Mouse (Mus musculus) cerebellum, adult 9-11 months (tissue): ENCODE results near the gene Pomp.

ENCODE experiments used
- DNase-seq: peaks from one replicate; pipeline ENCODE4 v3.0.0; 2022

Gene Pomp

DNA sequence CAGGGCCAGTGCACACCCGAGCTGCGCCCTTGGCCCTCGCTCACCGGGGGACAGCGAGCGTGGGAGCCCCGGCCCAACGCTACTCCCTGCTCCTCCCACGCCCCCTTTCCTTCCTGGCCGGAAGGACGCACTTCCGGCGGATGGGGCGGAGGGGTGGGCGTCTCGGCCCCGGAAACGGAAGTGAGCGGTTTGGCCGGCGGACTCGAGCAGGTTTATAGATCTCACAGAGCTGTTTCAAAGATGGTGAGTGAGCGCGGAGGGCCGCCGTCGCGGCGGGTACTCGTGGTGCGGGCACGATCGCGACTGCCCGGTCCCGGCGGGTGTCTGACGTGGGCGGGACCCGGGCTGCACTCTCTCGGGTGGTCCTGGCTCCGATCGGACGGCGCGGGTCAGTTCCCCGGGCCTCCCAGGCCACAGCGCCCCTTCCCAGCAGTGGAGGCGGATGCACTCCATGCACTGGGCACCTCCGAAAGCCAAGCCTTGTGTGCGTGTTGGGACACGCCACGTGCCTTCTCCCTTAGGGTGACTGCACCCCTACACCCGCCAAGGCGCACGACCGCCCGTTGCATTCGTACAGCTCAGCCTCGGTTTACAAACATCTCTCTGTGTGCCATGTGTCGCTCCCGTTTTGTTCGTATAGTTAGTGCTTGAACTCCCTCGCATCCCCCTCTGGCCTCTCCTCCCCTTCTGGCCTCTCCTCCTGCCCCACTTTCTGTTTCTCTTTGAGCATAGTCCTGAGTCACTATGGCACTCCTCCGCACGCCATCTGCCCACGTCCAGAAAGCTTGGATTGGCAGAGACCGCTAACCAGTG lies at the start of gene Pomp:
Gene Pomp, plus strand, starts transcription at position 13 of the 813 bp plus-strand sequence.
- peak; percentile 85 for DNase-seq

DNA sequence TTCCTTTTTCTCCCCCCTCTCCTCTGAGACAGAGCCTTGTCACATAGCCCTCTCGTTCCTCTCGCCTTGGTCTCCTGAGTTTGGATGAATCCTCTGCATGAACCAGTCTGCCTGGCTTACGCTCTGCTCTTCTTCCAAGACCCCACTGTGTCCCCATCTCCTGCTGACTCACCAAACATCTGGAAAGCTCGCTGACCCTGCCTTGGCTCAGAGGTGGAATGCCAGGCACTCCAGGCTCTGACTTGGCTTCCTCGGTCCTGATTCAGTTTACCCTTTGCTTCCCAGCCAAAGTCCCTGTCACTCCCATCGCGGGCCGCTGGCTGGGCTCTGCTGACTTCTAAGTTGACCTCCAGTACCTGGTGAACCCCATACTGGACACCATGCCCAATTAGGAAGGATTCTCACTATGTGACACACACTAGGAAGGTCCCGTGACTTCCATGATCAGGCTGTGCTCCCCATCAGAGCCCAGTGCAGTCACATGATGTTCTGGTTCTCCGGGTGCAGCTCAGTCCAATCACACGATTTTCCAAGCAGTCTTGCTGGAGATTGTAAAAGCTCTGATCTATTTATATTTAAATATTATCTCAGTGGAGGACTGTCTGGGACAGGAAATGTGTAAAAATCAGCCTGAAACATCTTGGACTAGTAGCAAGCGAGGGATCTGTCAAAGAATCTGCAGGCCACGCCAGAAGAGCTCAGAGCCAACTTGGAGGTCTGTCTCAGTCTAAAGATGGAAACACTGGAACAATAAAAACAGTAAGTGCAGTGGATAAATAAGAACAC lies 47.8 kb upstream of the Pomp start:
- DNase-seq = no peak

DNA sequence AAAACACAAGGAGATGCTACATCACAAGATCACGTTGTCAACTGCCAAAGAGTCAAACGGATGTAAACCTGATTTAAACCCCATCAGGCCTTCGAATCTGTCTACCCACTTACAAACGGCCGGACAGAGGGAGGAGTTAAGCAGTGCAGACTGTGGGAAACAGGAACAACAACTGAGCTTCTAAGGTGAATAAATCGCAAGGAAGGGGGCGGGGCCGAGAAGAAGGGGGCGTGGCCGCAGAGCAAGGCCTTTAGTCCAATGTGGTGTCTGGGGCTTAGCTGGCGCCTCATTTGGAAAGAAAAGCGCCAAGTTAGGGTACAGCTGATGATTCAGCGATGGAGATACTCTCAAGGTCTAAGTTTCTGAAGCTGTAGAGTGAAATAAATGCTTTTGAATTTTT lies 45.3 kb upstream of the Pomp start:
- no peak for DNase-seq

DNA sequence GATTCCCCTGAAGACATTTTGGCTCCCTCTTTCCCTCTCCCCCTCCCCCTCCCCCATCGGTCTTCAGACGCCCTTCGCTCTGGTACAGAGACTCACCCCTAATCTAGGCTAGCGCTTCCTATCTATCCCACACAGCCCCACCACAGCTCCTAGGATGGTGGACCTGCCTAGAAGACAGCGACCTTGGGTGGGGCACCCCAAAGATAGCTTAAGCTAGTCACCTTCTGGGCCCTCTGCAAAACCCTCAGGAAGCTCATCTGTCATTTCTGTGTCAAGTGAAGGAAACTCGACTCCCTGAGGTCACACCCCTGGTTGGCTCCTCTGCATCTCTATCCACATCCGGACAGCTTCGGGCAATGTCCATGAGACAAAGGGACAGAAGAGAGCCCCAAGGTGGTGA lies 44.7 kb upstream of the Pomp start:
- no peak for DNase-seq

DNA sequence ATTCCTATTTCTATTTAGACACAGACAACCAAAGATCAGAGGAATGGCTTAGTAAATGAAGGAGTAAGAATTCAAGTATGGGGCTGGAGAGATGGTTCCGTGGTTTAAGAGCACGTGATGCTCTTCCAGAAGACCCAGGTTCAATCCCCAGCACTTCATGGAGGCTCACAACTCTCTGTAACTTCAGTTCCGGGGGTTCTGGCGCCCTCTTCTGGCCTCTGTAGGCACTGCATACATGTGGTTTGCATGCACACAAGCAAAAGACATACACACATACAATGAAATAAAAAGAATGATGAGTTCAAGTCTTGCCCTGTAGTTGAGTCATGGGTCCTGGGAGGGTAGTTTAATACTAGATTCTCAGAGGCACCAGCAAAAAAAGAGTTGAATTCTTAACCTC lies 43.8 kb upstream of the Pomp start:
- DNase-seq = no peak

DNA sequence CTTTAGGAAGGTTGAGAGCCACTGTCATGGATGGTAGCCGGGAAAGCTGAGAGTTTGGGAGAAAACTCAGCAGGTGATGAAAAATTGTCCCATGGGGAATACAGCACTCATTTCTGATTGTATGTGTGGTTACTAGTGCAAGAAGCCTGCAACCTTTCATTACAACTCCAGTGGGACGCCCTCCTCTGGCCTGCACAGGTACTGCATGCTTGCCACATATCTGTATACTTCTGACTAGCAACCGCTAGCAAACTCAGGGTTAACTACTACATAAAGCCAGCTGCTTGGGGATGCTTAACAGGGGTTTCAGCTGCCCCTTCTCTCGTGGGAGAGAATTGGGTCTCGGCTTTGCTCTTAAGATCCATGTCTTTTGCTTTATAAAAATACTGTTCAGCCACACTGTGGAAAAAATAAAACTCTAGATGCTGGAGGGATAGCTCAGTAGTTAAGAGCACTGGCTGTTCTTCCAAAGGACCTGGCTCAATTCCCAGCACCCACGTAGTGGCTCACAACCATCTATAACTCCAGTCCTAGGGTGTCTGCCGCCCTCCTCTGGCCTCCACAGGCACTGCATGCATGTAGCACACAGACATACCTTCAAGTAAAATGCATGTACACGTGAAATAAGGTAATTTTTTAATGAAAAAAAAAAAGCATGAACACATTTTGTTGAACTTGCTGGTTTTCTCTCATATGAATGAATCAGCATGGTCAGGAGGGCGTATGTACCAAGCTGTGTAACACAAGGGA lies 42.3 kb upstream of the Pomp start:
- no peak for DNase-seq

DNA sequence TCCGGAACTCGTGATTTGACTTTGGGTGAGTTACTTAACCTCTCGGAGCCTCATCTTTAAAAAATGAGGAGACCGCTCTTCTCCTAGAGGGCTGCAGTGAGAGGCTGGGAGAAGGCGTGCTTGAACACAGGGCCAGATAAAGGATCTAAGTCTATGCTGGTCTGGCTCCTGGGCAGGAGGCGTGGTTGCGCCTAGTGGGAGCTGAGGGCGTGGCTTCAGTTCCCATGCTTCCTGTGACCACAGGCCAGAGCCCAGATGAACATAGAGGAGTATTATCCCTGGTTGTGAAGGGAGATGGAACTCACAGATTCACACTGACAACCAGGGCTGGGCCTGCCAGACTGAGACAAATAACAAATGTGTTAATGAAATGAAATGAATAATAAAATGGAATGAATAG lies 41.4 kb upstream of the Pomp start:
- DNase-seq = no peak

DNA sequence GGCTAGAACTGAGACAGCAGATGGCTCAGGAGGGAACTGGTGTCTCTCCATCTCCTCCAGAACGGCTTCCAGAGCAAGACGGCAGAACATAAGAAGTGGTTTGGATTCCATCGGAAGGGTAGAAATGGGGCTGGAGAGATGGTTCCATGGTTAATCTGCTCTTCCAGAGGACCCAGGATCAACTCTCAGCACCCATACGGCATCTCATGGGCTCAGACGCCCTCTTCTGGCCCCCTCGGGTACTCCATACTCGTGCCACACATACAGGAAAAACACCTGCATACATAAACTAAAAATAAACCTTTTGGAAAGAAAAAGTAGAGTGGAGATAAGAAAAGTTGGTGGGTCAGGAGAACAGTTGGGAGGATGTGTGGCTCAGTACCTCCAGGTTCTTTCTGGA lies 40.4 kb upstream of the Pomp start:
- no peak for DNase-seq

DNA sequence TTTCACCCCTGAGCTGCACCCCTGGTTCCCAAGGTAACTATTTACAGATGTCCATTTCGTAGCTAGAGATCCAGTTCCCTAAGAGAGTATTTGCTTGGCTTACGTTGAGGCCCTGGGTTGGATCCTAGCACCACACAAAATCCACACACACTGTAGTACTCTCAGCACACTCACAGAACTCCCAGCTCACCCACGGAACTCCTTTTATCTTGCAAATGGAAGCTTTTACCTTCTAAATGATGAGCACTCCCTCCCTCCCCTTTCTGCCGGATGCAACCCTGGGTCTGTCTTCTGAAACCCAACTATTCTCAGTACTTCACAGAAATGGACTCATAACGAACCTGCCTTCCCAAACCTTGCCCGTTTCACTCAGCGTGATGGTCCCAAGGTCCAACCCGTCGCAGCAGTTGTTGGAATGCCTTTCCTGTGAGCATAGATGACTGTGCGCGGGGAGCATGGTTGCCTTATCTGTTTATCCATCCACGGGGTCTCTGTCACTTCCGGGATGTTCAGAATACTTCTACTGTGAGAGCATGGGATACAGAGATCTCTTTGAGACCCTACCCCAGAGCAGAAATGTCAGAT lies 36.1 kb upstream of the Pomp start:
- DNase-seq = no peak

DNA sequence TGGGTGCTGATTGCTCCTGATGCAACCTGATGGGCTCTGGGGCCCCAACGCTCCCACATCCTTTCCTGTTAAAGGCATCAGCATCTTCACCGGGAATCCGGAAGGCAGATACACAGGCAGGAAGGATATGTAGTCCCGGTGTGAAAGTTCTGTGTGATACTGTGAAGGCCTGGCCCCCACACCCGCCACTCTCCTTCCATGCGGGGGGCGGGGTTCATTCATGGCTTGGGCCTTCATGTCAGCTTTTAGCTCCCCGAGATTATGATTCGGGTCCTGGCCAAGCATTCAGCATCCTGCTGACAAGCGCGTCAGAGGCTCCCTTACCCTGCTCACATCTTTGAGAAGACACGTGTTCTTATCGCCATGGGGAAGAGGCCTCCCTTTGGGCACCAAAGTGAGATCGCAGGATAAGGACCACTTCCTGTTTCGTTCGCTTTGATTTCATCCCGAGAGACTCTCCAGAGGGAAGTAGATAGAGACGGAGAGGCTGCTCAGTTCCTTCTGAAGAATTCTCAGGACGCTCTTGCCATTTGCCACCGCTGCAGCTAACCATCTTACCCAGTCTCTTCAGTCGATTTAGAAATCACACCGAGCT lies 34.8 kb upstream of the Pomp start:
- no peak for DNase-seq

DNA sequence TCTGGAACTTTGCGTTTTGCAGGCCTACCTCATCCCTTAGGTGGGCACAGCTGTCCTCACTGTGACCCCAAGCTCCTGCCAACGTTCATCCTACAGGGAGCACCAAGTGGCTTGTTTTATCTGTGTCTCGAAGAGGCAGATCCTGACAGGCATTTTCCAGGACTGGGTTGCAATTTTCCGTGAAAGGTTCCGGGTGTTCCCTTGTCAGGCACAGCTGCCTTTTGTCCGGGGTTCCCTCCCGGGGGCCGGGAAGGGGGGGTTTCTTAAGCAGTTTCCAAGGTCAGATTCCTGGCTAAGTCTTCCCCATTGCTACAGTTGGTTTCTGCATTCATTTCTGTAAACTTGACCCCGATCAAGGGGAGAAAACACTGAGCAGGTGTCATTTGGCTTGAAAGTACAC lies 34.2 kb upstream of the Pomp start:
- no peak for DNase-seq

DNA sequence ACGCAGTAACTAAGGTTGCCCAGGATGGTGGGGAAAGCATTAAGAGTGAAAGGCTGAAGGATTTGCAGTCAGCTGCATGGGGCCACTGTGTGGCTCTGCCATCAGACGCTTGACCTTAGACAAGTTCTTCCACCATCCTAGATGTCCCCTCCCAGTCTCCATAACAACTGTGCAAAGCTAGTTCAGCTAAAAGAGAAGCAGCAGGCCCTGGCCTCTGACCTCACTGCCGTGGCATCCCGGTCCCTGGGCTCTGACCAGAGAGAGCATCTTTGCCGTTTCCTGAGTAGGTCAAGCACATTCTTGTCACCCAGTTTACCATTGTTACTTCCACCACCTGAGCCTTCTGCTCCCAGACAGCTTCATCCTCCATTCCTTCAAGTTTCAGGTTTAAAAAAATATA lies 33.7 kb upstream of the Pomp start:
- DNase-seq = no peak

DNA sequence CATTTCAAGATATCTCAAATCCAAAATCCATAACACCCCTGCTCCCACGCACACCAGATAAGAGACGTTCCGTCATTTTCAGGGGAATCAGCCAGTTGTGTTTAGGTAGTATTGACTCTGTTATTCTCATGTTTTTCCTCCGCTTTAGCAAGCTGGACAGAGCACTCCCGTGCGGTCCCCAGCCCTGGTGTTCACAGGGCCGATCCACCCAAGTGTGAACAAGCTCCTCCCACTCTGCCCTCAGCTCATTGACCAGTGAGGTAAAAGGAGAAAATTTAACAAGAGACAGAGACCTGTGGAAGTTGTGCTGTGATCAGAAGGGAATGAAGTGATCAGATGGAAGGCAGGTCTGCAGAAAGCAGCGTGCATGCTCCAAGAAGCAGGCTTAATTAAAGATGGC lies 31.4 kb upstream of the Pomp start:
- no peak for DNase-seq

DNA sequence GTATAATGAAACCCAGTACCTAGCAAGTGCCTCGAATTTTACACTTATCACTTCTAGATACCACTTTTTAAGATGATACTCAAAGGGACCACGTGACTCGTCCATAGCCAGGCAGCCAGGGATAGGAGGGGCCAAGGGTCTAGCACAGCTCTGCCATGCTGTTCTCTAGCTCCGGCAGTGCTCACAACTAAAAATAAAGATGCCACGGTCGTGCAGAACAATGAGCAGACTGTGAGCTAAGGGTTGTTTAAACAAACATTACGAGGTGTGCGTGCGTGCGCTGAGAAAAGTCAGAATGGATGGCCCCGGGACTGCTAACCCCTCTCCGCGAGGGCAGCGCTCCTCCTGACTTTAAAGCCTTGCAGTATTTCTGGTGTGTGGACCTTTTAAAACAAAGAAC lies 27.4 kb upstream of the Pomp start:
- no peak for DNase-seq

DNA sequence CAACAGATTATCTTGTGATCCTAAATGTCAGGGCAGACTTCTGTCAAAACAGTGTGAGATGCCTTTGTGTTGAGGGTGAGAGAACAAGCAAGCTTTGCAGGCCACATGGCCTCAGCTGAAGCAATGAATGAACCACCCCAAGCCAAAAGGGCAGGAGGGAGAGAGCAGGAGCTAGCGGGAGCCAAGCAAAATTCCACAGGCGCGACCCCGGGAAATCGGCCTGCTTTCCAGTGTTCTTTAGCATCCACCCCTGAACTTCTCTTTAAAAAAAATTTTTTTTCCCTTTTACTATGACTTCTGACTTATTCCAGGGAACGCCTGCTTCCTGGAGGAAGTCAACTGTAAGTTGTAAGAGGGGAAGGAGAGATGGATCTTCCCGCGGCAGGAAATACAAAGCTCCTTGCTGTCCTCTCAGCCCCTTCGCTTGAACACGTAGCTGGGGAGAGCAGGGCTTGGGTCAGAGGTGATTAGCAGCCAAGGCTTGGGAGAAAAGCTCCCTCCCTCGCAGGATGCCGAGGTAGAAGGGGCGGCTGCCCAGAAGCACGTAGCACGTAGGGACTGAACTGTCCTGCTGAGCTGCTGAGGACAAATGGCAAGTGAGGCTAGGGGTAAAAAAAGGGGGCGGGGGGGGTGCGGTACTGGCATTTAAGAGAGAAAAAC lies 25.3 kb upstream of the Pomp start:
- DNase-seq = no peak

DNA sequence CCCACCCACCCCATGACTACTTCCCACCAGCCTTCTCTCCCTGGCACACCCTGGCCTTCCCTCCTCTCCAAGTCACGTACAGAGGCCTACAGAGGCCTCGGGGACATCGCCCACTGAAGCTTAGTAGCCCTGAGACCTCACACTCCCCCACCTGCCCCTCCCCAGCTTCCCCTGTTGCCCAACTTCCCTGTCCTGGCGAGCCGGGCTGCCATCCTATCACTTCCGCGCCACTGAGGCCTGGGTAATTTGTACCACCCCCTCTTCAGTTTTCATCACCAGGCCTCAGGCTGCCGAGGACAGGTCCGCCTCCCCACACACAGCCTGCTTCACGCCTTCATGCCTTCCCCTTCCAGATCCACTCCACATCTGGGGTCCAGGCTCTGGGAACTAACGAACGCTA lies 20.8 kb upstream of the Pomp start:
- no peak for DNase-seq

DNA sequence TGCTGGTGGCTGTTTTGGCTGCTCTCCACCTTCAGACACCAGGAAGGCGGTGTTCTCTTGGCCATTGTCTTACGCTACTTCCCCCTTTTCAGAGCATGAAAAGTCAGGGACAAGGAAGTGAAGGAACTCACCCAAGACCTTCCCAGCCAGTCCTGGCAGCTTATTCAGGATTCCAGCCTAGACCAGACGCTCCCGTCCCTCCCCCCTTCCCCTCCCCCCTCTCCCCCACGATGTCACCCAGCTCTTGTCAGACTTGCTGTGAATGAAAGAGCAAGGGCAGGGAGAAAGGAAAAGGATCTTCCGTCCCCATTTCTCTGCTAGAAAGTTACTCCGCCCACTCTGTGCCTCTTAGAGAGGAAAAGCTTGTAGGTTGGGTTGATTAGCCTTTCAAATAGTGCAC lies 16.9 kb upstream of the Pomp start:
- DNase-seq = no peak

DNA sequence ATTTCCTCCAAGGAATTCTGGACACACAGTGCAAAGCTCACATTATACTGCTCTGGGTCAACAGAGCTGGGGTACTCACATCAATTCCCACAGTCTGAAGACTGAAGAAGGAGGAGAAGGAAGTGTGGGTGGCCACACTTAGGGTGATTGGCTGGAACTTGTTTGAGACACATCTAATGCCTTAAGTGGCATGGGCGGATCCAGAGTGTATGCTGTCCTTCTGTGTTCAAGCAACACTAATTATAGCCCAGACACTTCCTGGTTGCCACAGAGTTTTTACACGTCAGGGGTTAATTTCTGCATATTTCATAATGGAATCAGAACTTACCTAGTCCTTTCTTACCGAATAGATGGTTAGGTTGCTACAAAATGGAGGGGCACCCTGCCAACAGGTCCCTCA lies 14.9 kb upstream of the Pomp start:
- DNase-seq = no peak

DNA sequence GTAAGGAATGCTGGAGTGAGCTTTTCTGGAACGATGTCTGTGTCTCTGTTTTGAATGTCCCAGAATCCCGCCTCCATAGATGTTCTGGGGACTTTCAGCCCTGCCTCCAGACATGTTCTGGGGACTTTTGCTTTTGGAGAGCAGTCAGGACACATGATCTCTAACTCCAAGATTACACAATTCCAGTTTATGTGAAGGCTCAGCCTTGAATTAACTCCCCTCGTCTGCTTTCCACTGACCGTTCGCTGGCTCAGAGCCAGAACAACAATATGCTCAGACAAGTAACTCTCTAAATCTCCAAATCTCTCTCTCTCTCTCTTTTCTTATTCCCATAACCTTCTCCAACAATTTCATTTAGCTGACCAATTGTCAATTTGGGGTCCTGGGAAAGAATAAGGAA lies 12.9 kb upstream of the Pomp start:
- DNase-seq = no peak

DNA sequence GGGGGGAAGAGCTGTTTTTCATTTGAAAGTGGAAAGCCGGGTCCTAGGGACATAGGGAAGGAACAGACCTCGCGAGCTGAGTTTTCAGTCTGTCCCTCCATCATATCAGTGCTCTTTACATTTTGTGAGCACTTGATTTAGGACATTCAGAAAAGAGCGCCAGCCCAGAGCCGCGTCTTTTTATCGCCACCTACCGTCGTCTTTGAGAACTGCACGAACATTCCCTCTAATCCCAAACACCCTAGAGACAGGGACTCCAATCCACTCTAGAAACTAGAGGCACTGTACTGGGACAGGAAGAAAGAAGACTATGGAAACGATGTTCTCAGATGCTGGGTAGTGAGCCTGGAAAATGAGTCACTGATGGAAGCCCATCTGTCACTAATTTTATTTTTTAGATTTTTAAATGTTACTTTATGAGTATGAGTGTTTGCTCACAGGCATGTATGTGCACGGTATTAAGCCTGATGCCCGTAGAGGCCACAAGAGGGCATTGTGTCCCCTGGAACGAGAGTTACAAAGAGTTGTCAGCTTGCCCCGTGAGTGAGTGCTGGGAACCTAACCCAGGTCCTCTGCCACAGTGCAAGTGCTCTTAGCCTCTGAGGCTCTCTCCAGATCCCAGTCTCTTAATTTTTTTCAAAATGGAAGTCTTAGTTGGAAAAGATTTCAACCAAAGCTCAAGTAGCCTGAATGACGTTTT lies 11.9 kb upstream of the Pomp start:
- peak; percentile 51 for DNase-seq

DNA sequence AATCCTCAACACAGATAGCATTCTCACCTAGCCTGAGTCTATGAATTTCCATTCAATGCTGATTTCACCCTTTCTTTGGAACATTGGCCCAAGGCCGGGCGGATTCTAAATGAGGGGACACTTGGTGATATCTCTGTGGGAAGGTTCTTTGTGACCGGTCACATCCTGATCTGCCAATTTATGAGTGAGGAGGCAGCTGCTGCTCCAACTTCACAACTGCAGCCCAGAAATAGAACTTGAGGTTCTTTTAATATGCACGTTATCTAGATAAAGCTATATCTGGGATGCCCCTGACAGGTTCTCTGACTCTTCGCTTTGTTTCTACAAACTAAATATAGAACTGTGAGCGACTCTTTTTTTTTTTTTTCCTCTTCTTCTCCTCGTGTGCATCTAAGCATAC lies 10.1 kb upstream of the Pomp start:
- DNase-seq = no peak

DNA sequence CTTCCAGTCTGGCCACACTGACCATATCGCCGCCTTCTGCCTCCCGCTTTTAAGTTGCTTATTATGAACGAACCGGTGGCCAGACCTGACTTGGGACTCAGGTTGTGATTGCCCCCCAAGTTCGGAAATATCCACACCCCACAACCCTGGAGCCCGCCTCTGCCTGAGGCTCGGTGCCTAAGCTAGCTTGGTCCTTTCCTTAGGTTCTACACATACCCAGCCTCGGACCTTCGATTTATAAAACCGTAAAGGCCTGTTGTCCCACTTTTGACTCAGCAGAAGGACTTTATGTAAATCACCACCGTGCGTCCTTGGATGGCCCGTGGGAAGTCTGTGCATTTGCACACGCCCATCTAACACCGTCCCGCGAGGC lies 199 bp upstream of the Pomp start:
- DNase-seq = no peak
